Mouse (Mus musculus): ENCODE measurements around the gene Tecta.

GRCm38 (mm10) chr9:42320616-42321015 is 79.1 kb downstream of the Tecta start:
- no peak for TF ChIP-seq CTCF (IDR thresholded peaks at IDR 0.05)
- TF ChIP-seq EP300 (IDR thresholded peaks at IDR 0.05) = no peak

Data from lung, postnatal 0 days (tissue).